Mouse (Mus musculus) spleen, postnatal 14 days (tissue): ENCODE measurements around the gene Prr22.

Source experiments
- DNase-seq, 2 experiments: peaks; one replicate each; pipeline ENCODE4 v3.0.0; 2021 to 2022; ENCODE audit warnings: low spot score in 2 of 2

The Prr22 gene

DNA sequence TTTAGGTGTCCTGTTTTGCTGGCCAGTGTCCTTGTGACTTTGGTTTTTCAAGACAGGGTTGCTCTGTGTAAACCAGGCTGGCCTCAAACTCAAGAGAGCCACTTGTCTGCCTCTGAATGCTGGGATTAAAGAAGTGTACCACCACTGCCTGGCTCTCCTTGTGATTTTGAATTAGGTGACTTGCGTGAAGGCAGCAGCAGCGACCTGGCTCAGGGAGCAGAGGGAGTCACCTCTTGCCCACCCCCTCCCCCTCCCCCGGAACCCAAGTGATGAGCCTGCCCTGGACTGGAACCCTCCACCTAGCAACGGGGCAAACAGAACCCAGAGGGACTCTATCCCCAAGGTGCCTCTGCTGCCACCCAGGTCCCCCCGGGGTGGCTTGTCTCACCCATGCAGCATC, at the start of gene Prr22:
Gene Prr22, plus strand, starts transcription at position 301 of the 400 bp plus-strand sequence.
- DNase-seq = no peak

- no peak for DNase-seq
These were observed 47.6 kb upstream of the Prr22 start for GRCm38 (mm10) chr17:56722441-56722840.

DNA sequence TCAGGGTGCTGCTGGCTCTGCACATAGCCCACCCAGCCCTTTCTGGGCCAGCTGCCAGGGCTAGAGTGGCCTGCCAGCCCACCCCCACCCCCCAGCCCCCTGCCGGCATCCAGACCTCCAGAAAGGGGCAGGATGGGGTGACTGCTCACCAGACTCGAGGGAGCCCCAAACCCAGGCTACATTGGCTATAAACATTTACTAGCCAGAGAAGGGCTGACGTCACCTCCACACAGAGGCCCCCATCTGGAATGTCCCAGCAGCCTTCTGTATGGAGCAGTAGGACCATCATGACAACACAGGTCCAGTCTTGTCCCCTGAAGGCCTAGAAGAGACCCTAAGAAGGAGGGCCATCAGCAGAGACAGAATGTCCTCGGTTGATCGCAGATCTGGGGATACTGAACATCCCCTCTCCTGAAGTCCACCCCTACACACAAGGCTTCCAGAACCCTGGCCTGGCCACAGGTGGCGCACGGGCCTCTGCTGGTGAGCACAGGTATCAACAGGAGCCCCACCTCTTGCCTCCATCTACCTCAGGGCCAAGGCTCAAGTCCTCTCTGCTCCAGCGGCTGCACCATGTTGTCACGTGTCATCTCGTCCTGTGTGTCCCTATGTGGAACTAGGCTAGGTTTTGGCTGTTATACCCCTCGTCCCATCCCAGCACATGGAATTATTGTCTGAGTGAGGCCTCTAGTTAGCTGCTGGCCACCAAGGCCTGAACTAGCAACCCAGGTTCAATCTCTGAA, 46.5 kb upstream of the Prr22 start:
- DNase-seq = no peak

GRCm38 (mm10) chr17:56727029-56727649, 42.9 kb upstream of the Prr22 start:
- DNase-seq = no peak

- no peak for DNase-seq
These were observed 42.4 kb upstream of the Prr22 start for GRCm38 (mm10) chr17:56727659-56728058.

- no peak for DNase-seq
These were observed 41.9 kb upstream of the Prr22 start for GRCm38 (mm10) chr17:56728117-56728516.

- DNase-seq = no peak
These were observed 40.9 kb upstream of the Prr22 start for GRCm38 (mm10) chr17:56729151-56729550.

DNA sequence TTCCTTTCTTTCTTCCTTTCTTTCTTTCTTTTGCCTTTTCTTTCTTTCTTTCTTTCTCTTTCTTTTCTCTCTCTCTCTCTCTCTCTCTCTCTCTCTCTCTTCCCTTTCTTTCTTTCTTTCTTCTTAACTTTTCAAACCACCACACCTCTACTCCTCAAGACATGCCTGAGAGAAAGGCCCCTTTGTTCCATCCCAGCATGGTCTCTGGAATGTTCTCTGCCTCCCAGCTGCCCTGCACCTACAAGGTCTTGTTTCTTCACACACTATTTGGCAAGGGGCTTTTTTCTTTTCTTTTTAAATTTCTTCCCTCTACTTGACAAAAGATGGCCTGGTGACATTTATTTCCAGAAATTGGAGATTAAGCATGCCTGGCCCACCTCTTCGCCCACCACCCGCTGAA, 40.4 kb upstream of the Prr22 start:
- DNase-seq = no peak

DNA sequence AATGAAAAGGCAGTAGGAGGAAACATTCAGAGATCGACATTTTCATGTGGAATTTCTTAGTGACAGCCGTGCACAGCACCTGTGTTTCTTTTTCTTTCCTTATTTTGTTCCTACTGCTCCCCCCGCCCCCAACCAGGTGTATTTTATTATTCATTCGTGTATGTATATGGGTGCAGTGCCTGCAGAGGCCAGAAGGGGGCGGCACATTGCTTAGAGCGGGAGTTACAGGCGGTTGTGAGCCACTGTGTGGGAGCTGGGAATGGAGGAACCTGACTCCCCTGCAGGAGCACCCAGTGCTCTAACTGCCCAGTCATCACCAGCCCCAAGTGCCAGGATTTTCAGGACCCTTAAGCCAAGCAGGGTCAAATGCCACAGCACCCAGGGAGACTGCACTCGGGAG, 33.5 kb upstream of the Prr22 start:
- DNase-seq = no peak

GRCm38 (mm10) chr17:56738221-56738620, 31.8 kb upstream of the Prr22 start:
- no peak for DNase-seq

DNA sequence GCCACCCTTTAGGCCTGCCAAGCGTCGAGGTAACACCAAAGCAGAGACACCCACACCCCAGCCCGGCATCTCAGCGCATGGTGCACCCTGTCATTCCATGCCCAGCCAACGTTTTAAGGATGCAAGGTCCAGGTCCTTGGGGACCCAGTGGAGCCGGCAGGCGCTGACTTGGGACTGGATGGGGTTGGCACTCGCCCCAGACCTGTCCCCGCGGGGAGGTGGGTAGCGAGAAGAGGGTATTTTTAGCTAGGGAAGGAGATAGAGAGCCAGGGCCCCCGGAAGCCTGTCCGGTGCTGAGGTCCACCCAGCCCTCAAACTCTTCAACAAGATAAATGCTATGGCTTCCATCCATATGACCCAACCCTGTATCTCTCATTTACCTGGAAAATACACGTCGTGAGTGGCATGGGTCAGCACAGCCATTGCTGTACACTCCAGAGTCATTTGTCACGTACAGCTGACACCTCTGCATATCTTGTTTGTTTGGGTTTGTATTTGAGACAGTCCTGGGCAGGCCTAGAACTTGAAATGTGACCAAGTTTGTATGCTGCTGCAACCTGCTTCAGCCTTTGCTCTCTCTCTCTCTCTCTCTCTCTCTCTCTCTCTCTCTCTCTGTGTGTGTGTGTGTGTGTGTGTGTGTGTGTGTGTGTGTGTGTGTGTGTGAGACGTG, 29.8 kb upstream of the Prr22 start:
- no peak for DNase-seq

GRCm38 (mm10) chr17:56740788-56741160, 29.3 kb upstream of the Prr22 start:
- DNase-seq = no peak

GRCm38 (mm10) chr17:56744173-56744572, 25.9 kb upstream of the Prr22 start:
- DNase-seq = no peak

DNA sequence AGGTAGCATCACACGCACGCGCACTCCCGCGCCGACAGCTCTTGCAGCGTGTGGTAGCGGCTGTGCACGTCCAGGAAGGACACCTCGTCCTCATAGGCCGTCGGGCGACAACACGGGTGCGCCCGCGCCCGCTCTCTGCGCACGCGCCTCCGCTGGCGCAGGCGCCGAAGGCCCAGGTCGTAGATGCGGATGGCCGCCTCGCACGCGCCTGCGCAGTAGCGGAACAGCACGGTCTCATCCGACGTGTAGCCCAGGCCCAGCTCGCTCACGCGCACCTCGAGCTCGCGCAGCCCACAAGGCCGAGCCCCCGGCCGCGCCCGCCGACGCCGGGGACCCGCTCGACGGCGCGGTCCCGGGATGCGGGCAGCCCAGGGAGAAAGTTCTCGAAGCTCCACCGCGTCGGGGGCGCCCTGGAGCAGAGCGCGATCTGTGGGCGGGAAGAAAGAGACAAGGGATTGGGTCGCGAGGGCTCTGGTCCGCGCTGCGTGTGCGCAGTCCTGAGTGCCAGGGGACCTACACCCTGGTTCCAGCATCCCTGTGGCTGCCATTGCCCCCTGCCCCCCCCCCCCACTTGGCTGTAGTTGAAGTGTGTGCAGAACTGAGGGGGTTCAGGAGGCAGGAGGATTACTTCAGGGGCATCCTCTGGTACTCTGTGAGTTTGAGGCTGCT, 18.5 kb upstream of the Prr22 start:
- no peak for DNase-seq

- no peak for DNase-seq
These were observed 16.6 kb upstream of the Prr22 start for GRCm38 (mm10) chr17:56753452-56753851.

DNA sequence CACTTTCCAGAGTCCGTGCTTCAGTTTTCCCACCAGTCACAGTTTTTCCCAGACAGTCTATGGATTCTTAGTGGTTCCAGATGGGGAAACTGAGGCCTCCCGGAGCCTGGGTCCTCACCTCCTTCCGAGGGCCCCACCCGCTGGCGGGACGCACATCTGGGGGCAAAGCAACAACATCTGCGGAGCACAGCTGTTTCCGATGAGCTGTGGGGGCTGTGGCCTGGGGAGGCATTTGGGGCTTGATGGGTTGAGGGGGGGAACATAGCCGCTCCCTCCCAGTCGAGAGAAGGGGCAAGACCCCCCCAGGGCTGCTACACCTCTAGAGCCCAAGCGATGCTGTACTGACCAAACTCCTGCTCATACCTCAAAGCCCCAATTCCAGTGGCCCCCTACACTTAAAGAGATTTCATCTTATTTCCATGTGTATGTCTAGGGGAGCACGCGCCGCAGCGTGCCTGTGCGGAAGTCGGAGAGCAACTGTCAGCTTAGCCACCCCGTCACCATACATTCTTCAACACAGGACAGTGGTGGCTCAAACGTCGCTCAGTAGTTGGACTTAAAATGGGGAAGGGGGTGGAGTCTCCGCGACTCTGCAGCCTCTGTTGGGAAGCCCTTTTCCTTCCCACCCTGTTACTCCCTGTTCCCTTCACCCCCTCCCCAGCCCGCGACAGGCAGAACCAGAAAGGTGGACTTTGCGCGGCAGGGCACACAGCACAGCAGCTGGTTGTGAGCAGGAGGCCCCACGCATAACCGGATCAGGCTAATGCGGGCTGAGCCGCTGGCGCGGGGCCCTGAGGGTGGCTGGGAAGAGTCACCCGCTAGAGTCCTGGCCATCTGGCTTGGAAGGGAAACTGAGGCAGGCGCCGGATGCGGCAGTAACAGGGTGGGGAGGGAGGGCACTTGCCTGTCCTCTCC, 15.5 kb upstream of the Prr22 start:
- DNase-seq = no peak

- no peak for DNase-seq
These were observed 13.2 kb upstream of the Prr22 start for GRCm38 (mm10) chr17:56756703-56757399.

- peak; percentile 74 to 75 for DNase-seq
These were observed 12.5 kb upstream of the Prr22 start, which contains the start of gene Nrtn for GRCm38 (mm10) chr17:56757416-56758123. Nrtn (minus strand) TSS chr17:56757530.

DNA sequence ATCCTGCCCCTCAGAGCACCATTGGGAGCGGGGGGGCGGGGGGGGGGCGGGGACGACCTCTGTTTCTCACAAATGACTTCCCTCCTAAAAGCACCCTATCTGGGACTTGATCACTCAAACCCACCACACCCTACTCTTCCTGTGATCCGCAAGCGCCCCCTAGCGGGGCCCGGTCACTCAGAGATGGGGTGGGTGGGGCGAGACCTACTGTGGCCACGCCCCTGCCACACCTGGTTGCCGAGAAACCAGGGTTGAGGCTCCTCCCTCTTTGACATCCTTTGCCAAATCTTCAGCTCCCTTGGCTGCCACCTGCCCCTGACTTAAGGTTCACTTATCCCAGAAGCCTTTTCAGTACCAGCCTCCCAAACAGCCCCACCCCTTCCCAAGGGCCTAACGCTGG, 11.9 kb upstream of the Prr22 start:
- DNase-seq = peak; percentile 61 to 81

GRCm38 (mm10) chr17:56759261-56759660, 10.8 kb upstream of the Prr22 start:
- no peak for DNase-seq
